Mouse (Mus musculus) heart, adult 2 months (tissue): ENCODE data around the gene Stat3.

ENCODE experiments used
- CTCF ChIP-seq: fragments of 200-600 bp; IDR thresholded peaks from 2 replicates; pipeline ENCODE4 v1.8.1; 2022; ENCODE audit warnings: antibody characterized with exemption, mild to moderate bottlenecking, moderate library complexity
- POLR2A ChIP-seq: fragments of 200-500 bp; IDR thresholded peaks from 2 replicates; pipeline ENCODE4 v1.6.1; 2011; ENCODE audit warnings: mild to moderate bottlenecking, low read depth, low read length, control low read depth; ENCODE audit not compliant: insufficient read depth

GRCm38 (mm10) chr11:100958613-100959463 is 19.5 kb upstream of the Stat3 start:
- TF ChIP-seq CTCF (no peak), POLR2A (no peak)
